Mouse (Mus musculus) testis, adult 2 months (tissue): ENCODE data around the gene Tcf7.

Experiments used
- CTCF ChIP-seq: fragments of 200-500 bp; IDR thresholded peaks from 2 replicates; pipeline ENCODE4 v1.5.1; 2012; ENCODE audit warnings: low read depth, mild to moderate bottlenecking, inconsistent platforms, low read length, moderate library complexity; ENCODE audit not compliant: control insufficient read depth, insufficient read depth, insufficient replicate concordance
- POLR2A ChIP-seq: fragments of 200-500 bp; IDR thresholded peaks from 2 replicates; pipeline ENCODE4 v1.6.1; 2012; ENCODE audit warnings: low read depth, mild to moderate bottlenecking, inconsistent platforms, low read length, moderate library complexity; ENCODE audit not compliant: control insufficient read depth

DNA sequence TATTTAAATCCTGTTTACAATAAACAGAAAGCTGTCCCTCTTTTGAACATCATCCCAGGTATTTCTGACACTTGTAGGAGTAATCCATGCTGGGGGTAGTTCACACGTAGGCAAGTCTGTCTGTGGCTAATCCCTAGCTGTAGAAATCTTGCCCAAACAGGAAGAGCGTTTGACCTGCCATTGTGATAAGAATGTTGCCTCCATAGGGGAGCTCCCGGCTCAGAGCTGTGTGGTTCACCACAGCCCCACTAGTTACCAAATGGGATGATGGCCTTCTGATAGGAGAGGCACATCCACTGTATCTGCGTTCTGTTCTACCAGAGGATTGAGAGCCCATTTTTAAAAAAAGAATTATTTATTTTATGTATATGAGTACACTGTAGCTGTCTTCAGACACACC is 22.5 kb upstream of the Tcf7 start:
- no peak for TF ChIP-seq CTCF
- no peak for TF ChIP-seq POLR2A
